Mouse (Mus musculus): ENCODE data around the gene Calhm3.

- TF ChIP-seq CTCF (IDR thresholded peaks at IDR 0.05; ENCODE audit: low read depth) = peak; percentile 93
- no peak for TF ChIP-seq EP300 (IDR thresholded peaks at IDR 0.05; ENCODE audit: low read depth)
These were observed 10.7 kb upstream of the Calhm3 start for GRCm38 (mm10) chr19:47168223-47168622.
